Mouse (Mus musculus) layer of hippocampus, adult 2 months (tissue): Measurements from ENCODE around the gene Ifne. TPM values are rescaled to one million over a fixed set of nuclear protein-coding genes. Genes with fewer than 3 reads are reported as not detected.

Source experiments
- DNase-seq, 2 experiments: peaks; one replicate each; pipeline ENCODE4 v3.0.0; 2022; ENCODE audit warnings: low spot score in 2 of 2
- H3K27ac ChIP-seq: fragments of 200-600 bp; 2 replicates; pipeline ENCODE4 v1.8.1; 2022
- H3K4me3 ChIP-seq: fragments of 200-600 bp; 2 replicates; pipeline ENCODE4 v1.8.1; 2022; ENCODE audit warnings: mild to moderate bottlenecking
- CTCF ChIP-seq: fragments of 200-600 bp; conservative IDR thresholded peaks from 2 replicates; pipeline ENCODE4 v1.8.1; 2022; ENCODE audit warnings: antibody characterized with exemption, mild to moderate bottlenecking, moderate library complexity
- long read RNA-seq, 2 experiments: library from polyadenylated mRNA; stranded (forward); transcript quantifications; one replicate each; pipeline ENCODE4 v2.0.0; 2021; ENCODE audit warnings: borderline mapping rate in 2 of 2
- total RNA-seq, 2 experiments: library from RNA; stranded (reverse); gene quantifications; 2 replicates each; pipeline ENCODE4 v1.2.3; 2021

Gene Ifne
- total RNA-seq = not detected
- long read RNA-seq, experiment 1 = 0 reads
- long read RNA-seq, experiment 2 = 0 reads

DNA sequence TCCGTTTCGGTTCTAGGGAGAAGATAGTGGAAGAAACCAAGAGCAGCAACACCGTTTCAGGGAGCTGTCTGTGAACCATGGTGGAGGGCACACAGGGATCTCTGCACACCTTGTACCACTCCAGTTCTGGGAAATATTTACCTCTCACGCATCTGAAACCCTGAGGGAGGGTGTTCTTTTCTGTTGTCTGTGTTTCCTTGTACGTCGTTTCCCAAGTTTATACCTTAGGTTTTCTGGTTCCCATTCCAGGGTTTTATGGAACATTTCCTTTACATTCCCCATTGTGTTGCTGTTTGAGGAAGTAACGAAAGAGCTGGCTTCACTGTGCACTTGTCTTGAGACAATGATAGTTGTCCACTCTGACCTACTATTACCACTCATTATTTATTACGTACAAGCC is at the start of gene Ifne:
Gene Ifne, minus strand, starts transcription at position 101 of the 400 bp plus-strand sequence.
- Histone ChIP-seq H3K27ac (no peak within 1 kb of the TSS), H3K4me3 (no peak within 1 kb of the TSS)
- no peak for TF ChIP-seq CTCF
- DNase-seq = no peak

DNA sequence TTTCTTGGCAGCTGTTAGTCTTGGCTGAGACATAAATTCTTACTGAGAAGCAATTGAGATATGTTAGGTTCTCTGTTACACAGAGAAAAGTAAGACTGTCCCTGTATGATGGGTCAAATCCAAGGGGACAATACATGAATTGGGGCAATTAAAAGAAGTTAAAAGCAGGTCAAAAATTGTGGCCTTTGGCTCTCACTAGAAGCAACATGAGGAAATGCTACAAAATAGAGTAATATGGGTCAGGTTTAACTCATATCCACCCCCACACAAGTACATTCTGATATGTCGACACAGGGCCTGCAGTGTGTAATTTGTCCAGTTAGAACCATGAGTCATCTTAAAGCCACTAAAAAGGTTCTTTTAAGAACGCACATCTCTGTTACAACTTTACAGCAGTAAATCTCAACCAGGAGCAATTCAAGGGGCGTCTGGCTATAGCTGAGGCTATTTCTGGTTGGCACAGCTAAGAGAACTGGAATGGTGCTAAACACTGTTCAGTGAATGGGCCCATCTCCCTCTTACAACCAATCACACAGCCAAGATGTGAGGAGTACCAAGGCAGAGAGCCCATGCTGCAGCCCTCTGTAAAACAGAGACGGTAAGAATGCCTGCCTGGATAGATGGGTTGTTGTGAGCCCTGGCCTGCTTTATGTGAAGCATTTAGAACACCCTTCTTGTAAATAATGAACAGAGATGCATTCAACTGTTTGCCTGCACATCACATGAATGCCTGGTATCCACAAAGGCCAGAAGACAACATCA is 48.5 kb upstream of the Ifne start:
- no peak for DNase-seq
- Histone ChIP-seq H3K4me3 (no peak overlapping the region), H3K27ac (no peak overlapping the region)
- TF ChIP-seq CTCF = no peak

DNA sequence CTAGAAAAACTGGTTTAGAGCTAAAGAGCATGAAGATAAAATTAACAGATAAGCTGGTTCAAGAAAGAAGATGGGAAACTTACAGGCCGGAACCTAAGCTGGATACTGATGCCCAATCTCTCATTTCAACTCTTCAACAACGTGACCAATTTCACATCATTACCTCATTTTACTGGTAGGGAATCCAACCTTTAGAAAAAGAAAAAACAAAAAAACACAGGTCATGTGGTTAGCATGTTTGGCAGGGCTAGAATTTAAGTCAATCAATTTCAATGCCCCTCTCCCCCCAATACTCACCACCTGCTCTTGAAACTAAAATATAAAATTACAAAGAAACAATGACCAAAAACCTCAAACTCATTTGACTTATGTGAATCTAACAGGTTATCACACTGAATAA is 47.8 kb upstream of the Ifne start:
- TF ChIP-seq CTCF = no peak
- no peak overlapping the region for H3K27ac ChIP-seq
- no peak overlapping the region for H3K4me3 ChIP-seq
- DNase-seq = no peak

- Histone ChIP-seq H3K4me3 (no peak overlapping the region), H3K27ac (no peak overlapping the region)
- DNase-seq = no peak
- no peak for TF ChIP-seq CTCF
Observed at GRCm38 (mm10) chr4:88926637-88927036, 46.6 kb upstream of the Ifne start.

GRCm38 (mm10) chr4:88926082-88926481 is 46.1 kb upstream of the Ifne start:
- TF ChIP-seq CTCF = no peak
- H3K27ac ChIP-seq = no peak overlapping the region
- DNase-seq = no peak
- H3K4me3 ChIP-seq = no peak overlapping the region

DNA sequence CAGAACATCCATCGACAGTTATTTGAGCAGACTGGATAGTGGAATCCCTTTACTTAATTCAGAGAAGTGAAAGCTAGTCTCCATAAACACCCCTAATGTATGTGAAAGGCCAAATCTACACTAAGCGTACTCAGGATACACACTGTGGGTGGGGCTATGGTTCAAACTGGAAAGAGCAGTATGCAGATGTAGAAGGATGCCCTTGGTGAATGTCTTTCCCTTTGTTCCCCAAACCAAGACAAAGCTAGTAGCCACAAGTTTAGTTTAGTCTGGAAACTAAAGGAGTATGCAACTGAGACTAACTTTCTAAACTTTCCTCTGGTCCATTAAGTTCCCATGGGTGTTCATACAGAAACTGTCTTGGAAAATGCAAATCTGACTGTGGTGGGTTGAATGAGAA is 45.5 kb upstream of the Ifne start:
- DNase-seq = no peak
- Histone ChIP-seq H3K4me3 (no peak overlapping the region), H3K27ac (no peak overlapping the region)
- no peak for TF ChIP-seq CTCF

DNA sequence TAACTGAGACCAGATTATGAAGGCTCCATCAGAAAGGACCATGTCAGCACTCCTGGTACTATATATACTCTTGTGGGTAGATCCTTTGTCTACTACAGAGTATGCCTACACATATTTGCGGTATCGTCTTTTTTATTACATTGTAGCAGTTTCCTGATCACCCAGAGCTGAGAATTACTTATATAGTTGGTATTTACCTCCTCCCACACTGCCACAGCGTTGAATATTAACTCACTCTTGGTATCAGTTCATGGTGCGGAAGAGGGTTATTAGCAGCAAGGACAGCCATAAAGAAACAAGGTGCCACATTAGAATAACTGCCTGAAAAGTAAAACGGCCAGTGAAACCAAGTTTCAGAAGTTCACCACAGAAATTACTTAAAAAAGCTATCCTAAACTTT is 41.3 kb upstream of the Ifne start:
- no peak overlapping the region for H3K4me3 ChIP-seq
- no peak for TF ChIP-seq CTCF
- no peak overlapping the region for H3K27ac ChIP-seq
- DNase-seq = no peak

DNA sequence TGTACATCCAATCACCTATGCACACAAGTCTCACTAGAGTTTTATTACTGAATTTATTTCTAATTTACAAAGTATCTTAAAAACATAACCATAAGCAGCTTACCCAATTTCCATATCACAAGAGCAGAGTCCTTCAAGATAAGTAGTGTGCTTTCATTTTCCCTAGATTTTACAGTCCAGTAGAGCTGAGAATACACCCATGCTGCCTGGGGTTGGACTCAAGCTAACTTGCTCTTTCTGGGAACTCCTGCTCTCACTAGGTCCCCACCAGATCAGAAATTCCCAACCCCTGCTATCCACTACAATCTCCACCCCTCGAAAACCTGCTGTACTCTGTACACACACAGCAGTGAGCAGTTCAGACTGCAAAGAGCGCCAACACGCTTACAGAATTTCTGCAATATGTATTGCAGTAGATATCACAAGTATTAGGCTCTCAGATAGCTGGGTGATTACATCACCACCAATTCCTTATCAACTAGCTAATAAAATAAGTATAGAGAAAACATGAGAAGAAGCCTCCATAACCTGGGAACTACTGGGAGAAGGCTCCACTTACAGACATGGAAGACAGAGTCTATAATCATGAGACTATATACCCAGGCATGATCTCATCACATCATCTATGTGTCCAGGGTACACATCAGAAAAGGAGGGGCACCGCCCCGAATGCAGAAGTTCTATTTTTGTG is 37.9 kb upstream of the Ifne start:
- no peak overlapping the region for H3K27ac ChIP-seq
- TF ChIP-seq CTCF = no peak

DNA sequence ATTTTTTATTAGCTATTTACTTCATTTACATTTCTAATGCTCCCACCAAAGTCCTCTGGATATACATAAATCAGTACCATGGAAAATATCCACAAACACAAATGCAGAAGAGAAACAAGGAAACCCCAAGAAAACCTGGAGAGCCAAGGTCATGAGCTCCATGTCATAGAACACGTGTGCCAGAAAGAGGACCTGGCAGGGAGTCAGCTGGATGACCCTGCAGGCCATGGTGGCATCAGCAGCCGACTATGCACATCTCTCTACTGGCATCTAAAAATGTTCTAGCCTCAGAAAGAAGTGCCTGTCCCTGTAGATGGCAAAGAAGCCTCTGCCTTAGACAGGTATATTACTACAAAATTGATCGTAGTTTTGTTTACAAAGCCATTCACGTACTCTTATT is 36.3 kb upstream of the Ifne start:
- Histone ChIP-seq H3K27ac (no peak overlapping the region), H3K4me3 (no peak overlapping the region)
- TF ChIP-seq CTCF = no peak
- DNase-seq = no peak

More for the DNA sequence above, 37.9 kb upstream of the Ifne start:
- no peak overlapping the region for H3K4me3 ChIP-seq
- DNase-seq = no peak

GRCm38 (mm10) chr4:88913984-88914383 is 34.0 kb upstream of the Ifne start:
- no peak overlapping the region for H3K4me3 ChIP-seq
- TF ChIP-seq CTCF = no peak
- H3K27ac ChIP-seq = no peak overlapping the region
- no peak for DNase-seq

- H3K4me3 ChIP-seq = no peak overlapping the region
- H3K27ac ChIP-seq = no peak overlapping the region
- no peak for TF ChIP-seq CTCF
- no peak for DNase-seq
Observed at GRCm38 (mm10) chr4:88912882-88913281, 32.9 kb upstream of the Ifne start.

DNA sequence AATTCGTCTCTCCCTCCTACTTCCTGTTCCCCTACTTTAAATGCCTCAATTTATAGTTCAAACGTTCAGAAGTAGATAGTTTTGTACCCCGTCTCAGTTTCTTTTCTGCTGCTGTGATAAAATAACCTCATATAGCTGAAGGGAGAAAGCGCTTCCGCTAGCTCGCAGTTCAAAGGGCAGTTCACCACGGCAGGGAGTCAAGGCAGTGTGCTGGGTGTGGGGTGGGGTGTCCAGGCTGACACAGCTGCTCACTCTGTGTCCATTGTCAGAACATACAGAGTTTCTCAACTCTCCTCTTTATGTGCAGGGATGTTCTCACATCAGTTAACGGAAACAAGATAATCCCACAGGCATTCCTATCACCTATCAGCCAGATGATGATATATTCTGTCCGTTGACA is 32.2 kb upstream of the Ifne start:
- H3K27ac ChIP-seq = no peak overlapping the region
- DNase-seq = no peak
- TF ChIP-seq CTCF = no peak

DNA sequence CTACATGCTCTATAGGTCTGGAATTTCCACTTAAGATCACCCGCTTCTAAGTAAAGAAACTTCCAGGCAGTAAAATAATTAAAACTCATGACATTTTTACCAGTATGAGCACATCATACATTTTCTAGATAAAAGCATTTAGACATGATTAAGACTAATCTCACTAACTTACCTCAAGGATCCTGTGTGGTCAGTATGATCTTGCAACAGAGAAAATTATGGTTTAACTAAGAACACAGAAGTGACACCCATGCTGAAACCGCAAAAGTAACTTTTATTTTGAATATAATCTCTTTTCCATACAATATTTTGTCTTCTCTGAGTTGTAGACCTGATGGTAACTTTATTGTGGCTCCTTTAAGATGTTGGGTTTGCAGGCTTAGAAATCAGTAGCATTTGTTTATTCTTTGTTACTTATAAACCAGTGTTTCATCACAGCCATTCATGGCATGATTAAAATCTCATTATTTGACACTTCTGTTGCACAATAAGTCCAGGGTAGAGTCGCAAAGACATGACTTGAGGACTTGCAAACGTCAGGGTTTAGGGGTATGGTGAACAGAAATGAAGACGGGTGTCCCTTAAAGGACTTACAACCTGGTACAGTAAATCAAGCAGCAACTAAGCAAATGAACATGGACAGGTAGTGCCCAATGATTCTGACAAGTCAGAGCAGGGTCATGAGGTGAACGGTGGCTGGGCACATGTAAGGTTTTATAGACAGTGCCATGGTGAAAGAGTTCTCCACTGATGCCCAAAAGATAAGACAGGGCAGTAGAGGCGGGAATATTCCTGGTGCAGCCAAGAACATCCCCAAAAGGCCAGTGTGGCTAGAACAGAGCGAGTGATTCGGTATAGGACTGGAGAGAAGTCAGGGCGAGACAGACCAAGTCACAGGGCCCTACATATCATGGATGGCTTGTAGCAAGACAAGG is 29.9 kb upstream of the Ifne start:
- no peak for TF ChIP-seq CTCF
- DNase-seq = no peak
- H3K27ac ChIP-seq = no peak overlapping the region
- H3K4me3 ChIP-seq = no peak overlapping the region

More for the DNA sequence above, 32.2 kb upstream of the Ifne start:
- no peak overlapping the region for H3K4me3 ChIP-seq
